Comparison of ENCODE assay signal across 9 mouse cellular contexts in the genomic region with DNA sequence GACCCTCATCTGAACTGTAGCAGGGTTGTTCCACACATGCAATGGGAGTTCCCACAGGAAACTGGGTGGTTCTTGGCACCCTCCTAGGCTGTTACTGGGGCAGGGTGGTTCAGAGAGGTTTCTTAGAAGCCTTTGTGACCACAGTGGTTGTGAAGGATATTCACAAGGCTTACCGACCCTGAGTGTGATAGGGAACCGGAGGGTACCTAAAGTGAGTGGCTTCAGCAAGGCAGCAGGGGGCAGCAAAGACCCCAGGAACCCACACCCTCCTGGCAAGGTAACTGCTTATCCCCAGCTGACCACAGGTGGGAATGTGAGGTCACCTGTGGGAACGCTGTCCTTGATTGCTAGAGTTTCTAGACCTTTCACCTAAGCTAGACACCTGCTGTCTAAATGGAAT.
DNase-seq lines count a peak whose midpoint lies in the region; ATAC-seq and TF ChIP-seq lines count a peak whose summit lies in the region.
"Had no signal": no experiment of that assay in that cellular context is flagged by ENCODE, and none has a peak within 500 bp of the region (broad histone marks: within the 10 kb centered on the region; RNA-seq: fewer than 3 reads in every experiment).

No protein-coding gene starts in this region.

- no peak for DNase-seq in heart, adult 8-10 months (ENCODE audit: low spot score)
- peak; percentile 55 for DNase-seq in CD4-positive helper T cell, adult 2 months (ENCODE audit: low read depth, low spot score)
- DNase-seq in lung, embryonic 14.5 days: peak; percentile 47
- DNase-seq in thymus, postnatal 0 days (ENCODE audit: low spot score): peak; percentile 64
- DNase-seq in frontal cortex, postnatal 10 days (ENCODE audit: low spot score in 2 of 2): no peak
- no peak for DNase-seq in heart, embryonic 10.5 days (ENCODE audit: low spot score)

- no peak overlapping the region for H3K27ac ChIP-seq in heart, embryonic 16.5 days (ENCODE audit: low read length)
- H3K27ac ChIP-seq in lung, embryonic 14.5 days (ENCODE audit: low read depth): no peak overlapping the region
- no peak overlapping the region for H3K27ac ChIP-seq in heart, embryonic 10.5 days

- H3K9ac ChIP-seq in heart, embryonic 16.5 days (ENCODE audit: low read length): no peak overlapping the region
- H3K9ac ChIP-seq in lung, embryonic 14.5 days: no peak overlapping the region

- peak; percentile 74 for TF ChIP-seq CTCF in lung, embryonic 14.5 days (IDR thresholded peaks at IDR 0.05; ENCODE audit: low read depth)

- no peaks in the 10 kb centered on the region for H3K27me3 ChIP-seq in heart, embryonic 16.5 days (ENCODE audit: control insufficient read depth, insufficient read depth, low read length)
- no peaks in the 10 kb centered on the region for H3K27me3 ChIP-seq in lung, embryonic 14.5 days (ENCODE audit: insufficient read depth, low read length)
- no peaks in the 10 kb centered on the region for H3K27me3 ChIP-seq in heart, embryonic 10.5 days (ENCODE audit: insufficient read depth, poor library complexity, severe bottlenecking)

- ATAC-seq in heart, embryonic 16.5 days (replicated peaks; ENCODE audit: extremely low read depth, insufficient read depth, low FRiP score): peak; percentile 49; the same call in 1 of the 2 replicates
- peak; percentile 75 for ATAC-seq in activated CD4-positive, CD25-positive, alpha-beta regulatory T cell, adult 4 months
- ATAC-seq in lung, embryonic 14.5 days (ENCODE audit: insufficient read depth): 0 out of 2 replicates have a peak, but pooled peaks have one; percentile 35

- H3K4me2 ChIP-seq in heart, embryonic 16.5 days (ENCODE audit: low read depth, low read length): no peak overlapping the region
- no peak overlapping the region for H3K4me2 ChIP-seq in lung, embryonic 14.5 days

- H3K4me1 ChIP-seq in heart, embryonic 16.5 days (ENCODE audit: control insufficient read depth, insufficient read depth, low read length): no peaks in the 10 kb centered on the region
- H3K4me1 ChIP-seq in lung, embryonic 14.5 days (ENCODE audit: insufficient read depth): no peaks in the 10 kb centered on the region
- 0 out of 2 replicates have a peak, but pooled peaks cover 4% of the 10 kb centered on the region for H3K4me1 ChIP-seq in heart, embryonic 10.5 days

- peaks cover 3% of the 10 kb centered on the region; the same call in 1 of the 2 replicates for H3K9me3 ChIP-seq in heart, embryonic 16.5 days (replicated peaks; ENCODE audit: control insufficient read depth, low read length)
- no peaks in the 10 kb centered on the region for H3K9me3 ChIP-seq in lung, embryonic 14.5 days (ENCODE audit: low read depth, low read length)
- H3K9me3 ChIP-seq in heart, embryonic 10.5 days: no peaks in the 10 kb centered on the region

- no peaks in the 10 kb centered on the region for H3K36me3 ChIP-seq in heart, embryonic 16.5 days (ENCODE audit: control insufficient read depth, insufficient read depth)
- H3K36me3 ChIP-seq in lung, embryonic 14.5 days (ENCODE audit: insufficient read depth): no peaks in the 10 kb centered on the region
- H3K36me3 ChIP-seq in heart, embryonic 10.5 days: no peaks in the 10 kb centered on the region

- no peak overlapping the region for H3K4me3 ChIP-seq in heart, embryonic 16.5 days (ENCODE audit: low read length)
- H3K4me3 ChIP-seq in lung, embryonic 14.5 days (ENCODE audit: low read depth, low read length): no peak overlapping the region
- H3K4me3 ChIP-seq in heart, embryonic 10.5 days: no peak overlapping the region
- H3K4me3 ChIP-seq: myocyte had no signal

- WGBS in heart, embryonic 16.5 days: 35% methylated on average over 3 of the region's 3 CpGs
- 19% methylated on average over 3 of the region's 3 CpGs for WGBS in lung, embryonic 14.5 days
- 37% methylated on average over 3 of the region's 3 CpGs for WGBS in heart, embryonic 10.5 days

Comparison
In these comparisons a context has a peak if more than half of its experiments do, and no peak if none do; other contexts are left out.
1. DNase-seq: peak in CD4-positive helper T cell, adult 2 months (single experiment), lung, embryonic 14.5 days (single experiment) and thymus, postnatal 0 days (single experiment); none in heart, adult 8-10 months (single experiment), frontal cortex, postnatal 10 days (0 of 2) and heart, embryonic 10.5 days (single experiment).
2. Peak in every context shown above with its lines, with median percentiles within 50 percentile points of each other: ATAC-seq.